Mouse (Mus musculus): Measurements from ENCODE around the gene P2rx7. TPM values are rescaled to one million over a fixed set of nuclear protein-coding genes. Genes with fewer than 3 reads are reported as not detected.
"Not testable (repeated sequence)": the region's sequence is repeated elsewhere in the genome, so short reads cannot be mapped to it uniquely, and the experiment has no call there.

Gene P2rx7
- total and polyA plus RNA-seq, 2 experiments from 2014 or later: 2.7 to 6.0 TPM

DNA sequence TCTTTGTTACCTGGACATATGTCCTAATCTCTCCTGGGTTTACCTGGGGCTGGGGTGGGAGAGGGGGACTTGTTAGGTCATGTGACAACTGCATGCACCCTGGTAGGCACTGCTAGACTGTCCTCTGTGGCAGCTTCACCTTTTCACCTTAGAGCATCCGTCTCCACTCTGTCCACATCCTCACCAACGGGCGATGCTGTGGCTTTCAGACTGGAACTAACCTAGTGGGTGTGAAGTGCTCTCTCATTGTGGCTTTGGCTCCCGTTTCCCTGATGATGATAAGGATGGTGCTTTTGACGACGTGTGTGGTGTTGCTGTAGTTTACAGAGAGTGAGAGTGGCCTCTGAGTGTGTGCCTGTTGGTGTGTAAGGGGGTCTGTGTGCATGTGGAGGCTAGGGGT is 1.6 kb downstream of the P2rx7 start:
- H3K4me1 ChIP-seq (ENCODE audit: insufficient read depth): no peaks in the 10 kb centered on the region
- no peaks in the 10 kb centered on the region for H3K27me3 ChIP-seq (ENCODE audit: insufficient read depth, low read length)
- H3K4me2 ChIP-seq (ENCODE audit: low read depth): no peak overlapping the region
- H3K9ac ChIP-seq: no peak overlapping the region
- WGBS: 92% methylated on average over 6 of the region's 6 CpGs
- no peaks in the 10 kb centered on the region for H3K36me3 ChIP-seq (ENCODE audit: insufficient read depth)
- H3K4me3 ChIP-seq (ENCODE audit: low read depth, low read length): no peak overlapping the region
- ATAC-seq: no peak
- no peak overlapping the region for H3K27ac ChIP-seq (ENCODE audit: low read depth, low read length)
- H3K9me3 ChIP-seq (ENCODE audit: low read length): no peaks in the 10 kb centered on the region
- no peak for TF ChIP-seq CTCF (IDR thresholded peaks at IDR 0.05; ENCODE audit: low read depth)
- no peak for DNase-seq

GRCm38 (mm10) chr5:122646050-122646449 is 2.3 kb downstream of the P2rx7 start:
- TF ChIP-seq CTCF (IDR thresholded peaks at IDR 0.05; ENCODE audit: low read depth): no peak
- 88% methylated on average over 11 of the region's 11 CpGs for WGBS
- no peaks in the 10 kb centered on the region for H3K9me3 ChIP-seq (ENCODE audit: low read length)
- H3K4me3 ChIP-seq (ENCODE audit: low read depth, low read length): no peak overlapping the region
- H3K27ac ChIP-seq (ENCODE audit: low read depth, low read length): no peak overlapping the region
- no peak for ATAC-seq
- H3K9ac ChIP-seq: no peak overlapping the region
- H3K27me3 ChIP-seq (ENCODE audit: insufficient read depth, low read length): no peaks in the 10 kb centered on the region
- no peaks in the 10 kb centered on the region for H3K4me1 ChIP-seq (ENCODE audit: insufficient read depth)
- H3K36me3 ChIP-seq (ENCODE audit: insufficient read depth): no peaks in the 10 kb centered on the region
- no peak overlapping the region for H3K4me2 ChIP-seq (ENCODE audit: low read depth)
- no peak for DNase-seq

DNA sequence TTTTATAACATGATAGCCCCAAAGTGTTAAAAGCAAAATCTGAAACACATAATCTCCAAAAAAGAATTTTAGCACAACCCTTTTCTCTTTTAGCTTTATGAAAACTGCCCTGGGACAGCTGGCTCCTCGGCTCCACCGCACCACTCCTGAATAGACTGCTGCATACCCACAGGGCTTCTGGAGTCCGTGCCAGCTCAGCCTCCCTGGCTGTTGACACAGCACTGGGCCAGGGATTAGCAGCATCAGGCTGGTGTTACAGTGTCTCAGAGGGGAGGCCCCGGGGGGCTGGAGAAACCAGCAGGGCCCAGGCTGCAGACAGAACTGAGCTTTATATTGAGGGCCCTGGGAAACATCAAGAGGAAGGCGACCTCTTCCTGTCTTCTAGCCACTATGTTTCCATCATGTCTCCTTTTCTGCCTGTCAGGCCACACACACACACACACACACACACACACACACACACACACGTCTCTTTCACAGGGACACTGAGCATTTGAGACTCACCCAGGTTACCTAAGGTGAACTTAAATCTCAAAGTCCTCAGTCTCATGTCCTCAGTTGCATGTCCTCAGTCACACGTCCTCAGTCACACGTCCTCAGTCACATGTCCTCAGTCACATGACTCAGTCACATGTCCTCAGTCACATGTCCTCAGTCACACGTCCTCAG is 3.7 kb downstream of the P2rx7 start:
- Histone ChIP-seq H3K4me1 (ENCODE audit: insufficient read depth) (no peaks in the 10 kb centered on the region), H3K27ac (ENCODE audit: low read depth, low read length) (no peak overlapping the region), H3K36me3 (ENCODE audit: insufficient read depth) (no peaks in the 10 kb centered on the region), H3K27me3 (ENCODE audit: insufficient read depth, low read length) (no peaks in the 10 kb centered on the region), H3K4me2 (ENCODE audit: low read depth) (no peak overlapping the region), H3K4me3 (ENCODE audit: low read depth, low read length) (no peak overlapping the region), H3K9me3 (ENCODE audit: low read length) (no peaks in the 10 kb centered on the region), H3K9ac (no peak overlapping the region)
- 60% methylated on average over 9 of the region's 9 CpGs for WGBS
- no peak for TF ChIP-seq CTCF (IDR thresholded peaks at IDR 0.05; ENCODE audit: low read depth)
- ATAC-seq (no peak), DNase-seq (no peak)

GRCm38 (mm10) chr5:122647952-122648374 is 4.3 kb downstream of the P2rx7 start:
- not testable (repeated sequence) for H3K27me3 ChIP-seq (ENCODE audit: insufficient read depth, low read length); H3K9me3 ChIP-seq (ENCODE audit: low read length); H3K36me3 ChIP-seq (ENCODE audit: insufficient read depth); H3K27ac ChIP-seq (ENCODE audit: low read depth, low read length); H3K9ac ChIP-seq; H3K4me3 ChIP-seq (ENCODE audit: low read depth, low read length); ATAC-seq; DNase-seq; H3K4me2 ChIP-seq (ENCODE audit: low read depth); H3K4me1 ChIP-seq (ENCODE audit: insufficient read depth)
- WGBS: 95% methylated on average over 14 of the region's 14 CpGs

DNA sequence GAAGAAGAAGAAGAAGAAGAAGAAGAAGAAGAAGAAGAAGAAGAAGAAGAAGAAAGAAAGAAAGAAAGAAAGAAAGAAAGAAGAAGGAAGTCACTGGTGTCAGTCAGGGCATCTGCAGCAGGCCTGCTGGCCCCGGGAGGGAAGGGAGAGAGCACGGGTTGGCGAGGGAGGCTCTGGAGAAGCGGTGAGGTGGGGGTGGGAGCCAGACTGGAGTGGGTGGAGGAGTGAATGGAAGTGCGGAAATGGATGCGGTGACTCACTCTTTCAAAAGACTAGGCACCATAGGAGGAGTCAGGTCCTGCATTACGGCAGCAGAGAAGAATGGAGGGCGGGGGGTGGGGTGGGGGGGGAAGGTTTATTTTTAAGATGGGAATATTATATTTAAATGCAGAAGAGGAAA is 5.6 kb downstream of the P2rx7 start:
- H3K4me1 ChIP-seq (ENCODE audit: insufficient read depth): peaks cover 11% of the 10 kb centered on the region; the same call in 1 of the 2 replicates
- H3K9me3 ChIP-seq (ENCODE audit: low read length): no peaks in the 10 kb centered on the region
- no peaks in the 10 kb centered on the region for H3K36me3 ChIP-seq (ENCODE audit: insufficient read depth)
- 84% methylated on average over 8 of the region's 8 CpGs for WGBS
- H3K27me3 ChIP-seq (ENCODE audit: insufficient read depth, low read length): no peaks in the 10 kb centered on the region
- H3K4me3 ChIP-seq (ENCODE audit: low read depth, low read length): no peak overlapping the region
- no peak for TF ChIP-seq CTCF (IDR thresholded peaks at IDR 0.05; ENCODE audit: low read depth)
- DNase-seq (no peak), ATAC-seq (no peak)
- H3K4me2 ChIP-seq (ENCODE audit: low read depth): no peak overlapping the region
- H3K27ac ChIP-seq (ENCODE audit: low read depth, low read length): no peak overlapping the region
- no peak overlapping the region for H3K9ac ChIP-seq

DNA sequence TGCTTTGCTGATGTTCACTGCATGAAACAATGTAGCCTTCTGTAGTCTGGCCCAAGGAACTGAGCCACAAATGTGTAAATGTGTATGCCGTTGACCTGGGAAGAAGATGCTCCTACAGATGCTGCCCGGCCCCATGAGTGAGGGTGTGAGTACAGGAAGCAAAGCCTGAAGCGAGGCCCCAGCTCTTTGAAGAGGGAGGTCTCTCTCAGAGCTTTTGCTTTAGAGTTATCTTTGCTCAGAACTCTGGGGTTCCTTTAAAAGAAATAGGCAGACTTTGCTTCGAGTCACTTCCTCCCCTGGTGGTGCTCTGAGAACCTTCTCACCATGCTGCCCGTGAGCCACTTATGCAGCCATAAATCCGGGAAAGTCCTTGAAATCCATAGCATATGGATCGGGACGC is 6.4 kb downstream of the P2rx7 start:
- ATAC-seq (no peak), DNase-seq (no peak)
- Histone ChIP-seq H3K9me3 (ENCODE audit: low read length) (no peaks in the 10 kb centered on the region), H3K4me3 (ENCODE audit: low read depth, low read length) (no peak overlapping the region), H3K27me3 (ENCODE audit: insufficient read depth, low read length) (no peaks in the 10 kb centered on the region), H3K27ac (ENCODE audit: low read depth, low read length) (no peak overlapping the region), H3K9ac (no peak overlapping the region), H3K4me2 (ENCODE audit: low read depth) (no peak overlapping the region), H3K36me3 (ENCODE audit: insufficient read depth) (no peaks in the 10 kb centered on the region), H3K4me1 (ENCODE audit: insufficient read depth) (peaks cover 11% of the 10 kb centered on the region; the same call in 1 of the 2 replicates)
- WGBS: 86% methylated on average over 8 of the region's 8 CpGs
- no peak for TF ChIP-seq CTCF (IDR thresholded peaks at IDR 0.05; ENCODE audit: low read depth)

- no peak for ATAC-seq
- Histone ChIP-seq H3K9me3 (ENCODE audit: low read length) (no peaks in the 10 kb centered on the region), H3K36me3 (ENCODE audit: insufficient read depth) (no peaks in the 10 kb centered on the region), H3K27me3 (ENCODE audit: insufficient read depth, low read length) (no peaks in the 10 kb centered on the region), H3K4me2 (ENCODE audit: low read depth) (no peak overlapping the region), H3K9ac (no peak overlapping the region), H3K4me1 (ENCODE audit: insufficient read depth) (peaks cover 11% of the 10 kb centered on the region; the same call in 1 of the 2 replicates), H3K27ac (ENCODE audit: low read depth, low read length) (no peak overlapping the region), H3K4me3 (ENCODE audit: low read depth, low read length) (no peak overlapping the region)
- DNase-seq: no peak
- WGBS: 85% methylated on average over 7 of the region's 7 CpGs
- no peak for TF ChIP-seq CTCF (IDR thresholded peaks at IDR 0.05; ENCODE audit: low read depth)
Observed at GRCm38 (mm10) chr5:122652506-122652905, 8.8 kb downstream of the P2rx7 start.

Measured in forebrain, postnatal 0 days (tissue).